Mouse (Mus musculus) megakaryocyte, embryonic 14.5 days (primary cell): Measurements from ENCODE around the gene Tpra1. TPM values are rescaled to one million over a fixed set of nuclear protein-coding genes. Genes with fewer than 3 reads are reported as not detected.

Experiments
- H3K27me3 ChIP-seq: replicated peaks from 2 replicates; pipeline ENCODE3; 2012; ENCODE audit warnings: inconsistent platforms
- H3K36me3 ChIP-seq: replicated peaks from 2 replicates; pipeline ENCODE3; 2012; ENCODE audit warnings: low read length, inconsistent platforms, mixed read lengths
- H3K4me1 ChIP-seq: 2 replicates; pipeline ENCODE4 v1.6.1; 2012; ENCODE audit warnings: inconsistent platforms
- H3K4me3 ChIP-seq: replicated peaks from 2 replicates; pipeline ENCODE3; 2012; ENCODE audit warnings: moderate library complexity, mild to moderate bottlenecking, inconsistent platforms
- H3K9me3 ChIP-seq: 2 replicates; pipeline ENCODE4 v1.6.1; 2012; ENCODE audit warnings: inconsistent platforms
- FLI1 ChIP-seq: IDR thresholded peaks from 2 replicates; pipeline ENCODE4 v1.6.1; 2012; ENCODE audit warnings: low read length, inconsistent platforms, mixed read lengths
- GATA1 ChIP-seq: IDR thresholded peaks from 3 replicates; pipeline ENCODE4 v1.6.1; 2012; ENCODE audit warnings: mixed read lengths, low read length, inconsistent platforms, borderline replicate concordance
- polyA plus RNA-seq: library from polyadenylated mRNA; stranded (reverse); fragments of >175 nt; gene quantifications from 2 replicates; pipeline ENCODE4 v1.2.3, GENCODE M21; 2012; ENCODE audit warnings: low replicate concordance; ENCODE audit not compliant: insufficient read depth

Tpra1 gene
- polyA plus RNA-seq, 1 experiment: 102 TPM

- Histone ChIP-seq H3K36me3 (no peaks in the 10 kb centered on the region), H3K4me3 (no peak overlapping the region), H3K27me3 (peaks cover 97% of the 10 kb centered on the region), H3K9me3 (no peaks in the 10 kb centered on the region), H3K4me1 (peaks cover 28% of the 10 kb centered on the region)
- TF ChIP-seq GATA1 (no peak), FLI1 (no peak)
Observed at GRCm38 (mm10) chr6:88934816-88935215, 32.8 kb downstream of the Tpra1 start.

GRCm38 (mm10) chr6:88935735-88936276 is 33.8 kb downstream of the Tpra1 start:
- Histone ChIP-seq H3K36me3 (no peaks in the 10 kb centered on the region), H3K9me3 (no peaks in the 10 kb centered on the region), H3K4me1 (peaks cover 32% of the 10 kb centered on the region), H3K4me3 (no peak overlapping the region), H3K27me3 (peaks cover 97% of the 10 kb centered on the region)
- TF ChIP-seq GATA1 (no peak), FLI1 (no peak)

GRCm38 (mm10) chr6:88936342-88937213 is 34.5 kb downstream of the Tpra1 start:
- H3K36me3 ChIP-seq: no peaks in the 10 kb centered on the region
- H3K4me1 ChIP-seq: peaks cover 39% of the 10 kb centered on the region
- H3K9me3 ChIP-seq: no peaks in the 10 kb centered on the region
- no peak for TF ChIP-seq GATA1
- TF ChIP-seq FLI1: no peak
- H3K27me3 ChIP-seq: peaks cover 97% of the 10 kb centered on the region
- no peak overlapping the region for H3K4me3 ChIP-seq

- H3K4me3 ChIP-seq: no peak overlapping the region
- no peak for TF ChIP-seq GATA1
- H3K9me3 ChIP-seq: no peaks in the 10 kb centered on the region
- peaks cover 95% of the 10 kb centered on the region for H3K27me3 ChIP-seq
- peaks cover 45% of the 10 kb centered on the region for H3K4me1 ChIP-seq
- H3K36me3 ChIP-seq: no peaks in the 10 kb centered on the region
Observed at GRCm38 (mm10) chr6:88937214-88937549, 35.1 kb downstream of the Tpra1 start.

- peaks cover 93% of the 10 kb centered on the region for H3K27me3 ChIP-seq
- peaks cover 53% of the 10 kb centered on the region for H3K4me1 ChIP-seq
Observed at GRCm38 (mm10) chr6:88937971-88938663, 36.1 kb downstream of the Tpra1 start.

GRCm38 (mm10) chr6:88938664-88939055 is 36.6 kb downstream of the Tpra1 start:
- peaks cover 92% of the 10 kb centered on the region for H3K27me3 ChIP-seq
- peaks cover 53% of the 10 kb centered on the region for H3K4me1 ChIP-seq
- no peak overlapping the region for H3K4me3 ChIP-seq
- H3K36me3 ChIP-seq: no peaks in the 10 kb centered on the region
- TF ChIP-seq GATA1 (no peak), FLI1 (no peak)
- H3K9me3 ChIP-seq: no peaks in the 10 kb centered on the region

More at GRCm38 (mm10) chr6:88937971-88938663, 36.1 kb downstream of the Tpra1 start:
- Histone ChIP-seq H3K36me3 (no peaks in the 10 kb centered on the region), H3K9me3 (no peaks in the 10 kb centered on the region), H3K4me3 (no peak overlapping the region)
- TF ChIP-seq GATA1: no peak
- TF ChIP-seq FLI1: no peak

- TF ChIP-seq GATA1 (no peak), FLI1 (no peak)
Observed at GRCm38 (mm10) chr6:88939281-88940089, 37.4 kb downstream of the Tpra1 start.

GRCm38 (mm10) chr6:88940090-88940916 is 38.3 kb downstream of the Tpra1 start:
- TF ChIP-seq FLI1 (no peak), GATA1 (no peak)
- H3K4me1 ChIP-seq: peaks cover 47% of the 10 kb centered on the region
- H3K36me3 ChIP-seq: no peaks in the 10 kb centered on the region
- H3K27me3 ChIP-seq: peaks cover 86% of the 10 kb centered on the region
- no peaks in the 10 kb centered on the region for H3K9me3 ChIP-seq
- peak overlapping the region; percentile 6 for H3K4me3 ChIP-seq

More at GRCm38 (mm10) chr6:88939281-88940089, 37.4 kb downstream of the Tpra1 start:
- Histone ChIP-seq H3K27me3 (peaks cover 92% of the 10 kb centered on the region), H3K4me3 (no peak overlapping the region), H3K36me3 (no peaks in the 10 kb centered on the region), H3K9me3 (no peaks in the 10 kb centered on the region), H3K4me1 (peaks cover 53% of the 10 kb centered on the region)
